Mouse (Mus musculus): ENCODE measurements around the gene Kir3dl1. TPM values are rescaled to one million over a fixed set of nuclear protein-coding genes. Genes with fewer than 3 reads are reported as not detected.
"Not testable (repeated sequence)": the region's sequence is repeated elsewhere in the genome, so short reads cannot be mapped to it uniquely, and the experiment has no call there.

The Kir3dl1 gene
- total RNA-seq (2021) = not detected
- long read RNA-seq, experiment 1 = 0 reads
- long read RNA-seq, experiment 2 = 0 reads

GRCm38 (mm10) chrX:136517699-136518098, at the start of gene Kir3dl1:
Gene Kir3dl1, plus strand, starts transcription at chrX:136517999.
- DNase-seq = not testable (repeated sequence)

DNA sequence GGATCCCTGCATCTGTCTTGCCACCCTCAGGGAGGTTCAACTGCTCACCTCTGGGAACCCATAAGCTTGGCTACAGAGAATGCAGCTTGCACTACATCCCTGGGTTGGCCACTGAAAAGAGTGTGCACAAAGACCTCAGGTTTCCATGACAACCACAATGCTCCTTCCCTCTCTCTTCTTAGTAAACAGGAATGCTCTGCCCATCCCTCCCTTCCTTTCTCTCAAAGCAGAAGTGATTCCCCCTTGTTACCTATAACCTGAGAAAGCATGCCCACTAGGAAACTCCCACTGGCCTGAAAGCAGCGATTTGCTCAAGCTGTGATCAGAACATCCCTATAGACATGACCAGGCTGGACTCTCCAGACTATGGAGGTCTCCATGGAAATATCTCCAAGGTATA, 26.2 kb downstream of the Kir3dl1 start, which contains the start of gene Kir3dl2:
Gene Kir3dl2 (minus strand): TSS at position 101 of the 400 bp plus-strand sequence.
- DNase-seq = not testable (repeated sequence)

DNA sequence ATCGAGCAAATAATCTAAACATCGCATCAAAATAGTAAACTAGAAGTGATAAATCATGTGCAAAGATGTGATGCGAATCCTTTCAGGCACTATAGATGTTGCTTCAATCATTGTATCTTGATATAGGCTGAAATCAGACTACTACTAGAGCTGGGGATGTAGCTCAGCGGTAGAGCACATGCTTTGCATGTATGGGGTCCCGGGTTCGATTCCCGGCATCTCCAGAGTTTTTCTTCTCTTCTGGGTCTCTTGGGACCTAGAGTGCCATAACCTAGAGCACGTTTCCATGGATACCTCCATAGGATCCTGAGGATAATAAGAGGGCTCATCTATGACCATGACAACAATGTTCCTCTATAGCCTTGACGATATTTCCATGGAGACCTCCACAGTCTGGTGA, 51.3 kb downstream of the Kir3dl1 start:
- DNase-seq = not testable (repeated sequence)

Other genes with a start within 250 kb of the Kir3dl1 start
- 10 to 100 TPM in 1 of 2 experiments, 1 to 10 TPM in 1; 6.0 to 10.9 TPM for gene Bex3, start 247.7 kb upstream of the Kir3dl1 start, total RNA-seq (2021)
- gene Kir3dl2, start 26.1 kb downstream of the Kir3dl1 start, total RNA-seq (2021) = not detected
- 1 to 10 TPM; 1.0 to 2.0 TPM for gene Tceal3, start 72.8 kb downstream of the Kir3dl1 start, total RNA-seq (2021)
- 1 to 10 TPM; 4.2 to 4.4 TPM for gene Tceal1, start 190.0 kb downstream of the Kir3dl1 start, total RNA-seq (2021)
- gene Morf4l2, start 225.7 kb downstream of the Kir3dl1 start, total RNA-seq (2021) = 10 to 100 TPM; 74.8 to 92.7 TPM

Measured in heart, adult 18-20 months (tissue).